Mouse (Mus musculus): Measurements from ENCODE around the gene Zfp174.

DNA sequence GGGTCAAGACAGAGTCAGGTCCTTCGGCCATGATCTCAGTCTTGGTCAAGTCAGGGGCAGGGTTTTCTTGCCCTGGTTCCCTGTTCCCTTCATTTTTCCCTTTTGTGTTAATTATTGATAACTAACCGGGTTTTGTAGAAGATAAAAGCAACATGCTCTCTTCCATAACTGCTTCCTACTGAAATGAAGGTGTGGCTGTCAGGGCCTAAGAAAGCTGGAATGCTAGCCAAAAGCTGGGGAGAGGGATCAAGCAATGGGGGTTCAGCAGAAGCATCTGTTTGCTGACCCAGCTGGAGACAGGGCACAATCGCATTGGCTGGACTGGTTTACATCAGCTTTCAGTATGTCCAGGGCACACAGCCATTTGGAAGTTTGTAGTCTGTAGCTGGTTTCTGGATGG lies 38.9 kb upstream of the Zfp174 start:
- TF ChIP-seq ELF1 (IDR thresholded peaks at IDR 0.05; ENCODE audit: low read depth, low read length) = no peak
- TF ChIP-seq POLR2AphosphoS2 (IDR thresholded peaks at IDR 0.05; ENCODE audit: low read depth, low read length) = no peak
- TF ChIP-seq CTCF (conservative IDR thresholded peaks at IDR 0.05 in 1 of 2, IDR thresholded peaks at IDR 0.05 in 1 of 2; ENCODE audit: low read depth in 2 of 2, low read length in 2 of 2) = no peak
- TF ChIP-seq RAD21 (IDR thresholded peaks at IDR 0.05; ENCODE audit: low read depth, low read length) = no peak
